Mouse (Mus musculus) embryonic facial prominence, embryonic 15.5 days (tissue): ENCODE measurements around the gene Krtap19-9b. TPM values are rescaled to one million over a fixed set of nuclear protein-coding genes. Genes with fewer than 3 reads are reported as not detected.

Experiments used
- ATAC-seq: fragments of 200-750 bp; cut with Nextera tagmentation; 2 replicates; pipeline ENCODE4 v1.8.0; 2017; ENCODE audit warnings: low read depth, moderate TSS enrichment; ENCODE audit not compliant: insufficient number of reproducible peaks, low FRiP score, low TSS enrichment
- H3K27ac ChIP-seq: fragments of 300-500 bp; sonication (generic); replicated peaks from 2 replicates; pipeline ENCODE4 v1.5.1; 2015; ENCODE audit warnings: mild to moderate bottlenecking, inconsistent platforms
- H3K27me3 ChIP-seq: fragments of 300-500 bp; sonication (generic); 2 replicates; pipeline ENCODE4 v1.6.1; 2015; ENCODE audit warnings: inconsistent platforms
- H3K36me3 ChIP-seq: fragments of 300-500 bp; sonication (generic); 2 replicates; pipeline ENCODE4 v1.6.1; 2015; ENCODE audit warnings: mild to moderate bottlenecking, inconsistent platforms
- H3K4me1 ChIP-seq: fragments of 300-500 bp; sonication (generic); 2 replicates; pipeline ENCODE4 v1.6.1; 2015; ENCODE audit warnings: inconsistent platforms
- H3K4me2 ChIP-seq: fragments of 300-500 bp; sonication (generic); replicated peaks from 2 replicates; pipeline ENCODE4 v1.6.1; 2015; ENCODE audit warnings: mild to moderate bottlenecking, inconsistent platforms
- H3K4me3 ChIP-seq: fragments of 300-500 bp; sonication (generic); replicated peaks from 2 replicates; pipeline ENCODE4 v1.5.1; 2015; ENCODE audit warnings: mild to moderate bottlenecking, inconsistent platforms
- H3K9ac ChIP-seq: fragments of 300-500 bp; sonication (generic); 2 replicates; pipeline ENCODE4 v1.6.1; 2015; ENCODE audit warnings: inconsistent platforms
- H3K9me3 ChIP-seq: fragments of 300-500 bp; sonication (generic); replicated peaks from 2 replicates; pipeline ENCODE4 v1.6.1; 2016; ENCODE audit warnings: inconsistent platforms
- WGBS: fragments of 180-500 bp; shearing (Covaris S2); methylation state at CpG from one replicate; pipeline ENCODE4 v1.1.7; 2015; 5-methylcytosine and 5-hydroxymethylcytosine counted together
- polyA plus RNA-seq: library from polyadenylated mRNA; unstranded; fragments of >200 nt; fragmentation: Nextera tagmentation; extraction: Ambion mirVana; gene quantifications from 2 replicates; pipeline ENCODE4 v1.2.1, GENCODE M21; 2015

Krtap19-9b gene
- polyA plus RNA-seq = 0.70 TPM in 1 of 2 replicates, not detected in the other

GRCm38 (mm10) chr16:88932165-88932564 lies at the start of gene Krtap19-9b:
Krtap19-9b (minus strand) TSS chr16:88932265.
- Histone ChIP-seq H3K9ac (no peak within 1 kb of the TSS), H3K27me3 (no peaks in the 10 kb centered on the region)
- 62% methylated on average over 3 of the region's 3 CpGs for WGBS

GRCm38 (mm10) chr16:88962773-88963172 lies 30.7 kb upstream of the Krtap19-9b start, which contains the start of gene Krtap16-3:
Krtap16-3 (minus strand) TSS chr16:88962873.
- ATAC-seq = no peak
- Histone ChIP-seq H3K9ac (no peak within 1 kb of the TSS), H3K4me3 (no peak within 1 kb of the TSS), H3K27me3 (no peaks in the 10 kb centered on the region), H3K9me3 (no peaks in the 10 kb centered on the region), H3K36me3 (no peaks in the 10 kb centered on the region), H3K27ac (no peak within 1 kb of the TSS), H3K4me1 (no peaks in the 10 kb centered on the region), H3K4me2 (no peak within 1 kb of the TSS)
- WGBS = 89% methylated on average over 7 of the region's 7 CpGs

More at GRCm38 (mm10) chr16:88932165-88932564, at the start of gene Krtap19-9b:
- ATAC-seq = no peak
- Histone ChIP-seq H3K27ac (no peak within 1 kb of the TSS), H3K4me3 (no peak within 1 kb of the TSS), H3K4me1 (no peaks in the 10 kb centered on the region), H3K9me3 (no peaks in the 10 kb centered on the region), H3K4me2 (no peak within 1 kb of the TSS), H3K36me3 (no peaks in the 10 kb centered on the region)

DNA sequence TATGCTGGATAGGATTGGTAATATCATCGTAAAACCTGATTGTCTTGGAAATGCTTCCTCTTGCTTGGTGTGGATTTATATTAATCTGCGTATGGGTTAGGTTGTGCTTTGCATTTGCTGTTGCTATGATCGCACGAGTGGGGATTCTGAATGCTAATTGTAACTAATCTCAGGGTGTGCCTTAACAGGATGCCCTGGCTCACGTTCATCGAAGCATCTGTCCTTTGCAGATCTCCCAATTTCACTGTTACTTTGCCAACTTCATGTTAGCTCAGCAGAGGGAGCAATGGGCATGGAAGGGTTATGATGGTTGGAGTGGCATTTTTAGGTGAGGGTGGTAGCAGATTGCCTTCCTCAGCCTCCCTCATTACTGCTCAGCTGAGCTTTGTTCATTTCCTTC lies 9.0 kb upstream of the Krtap19-9b start:
- H3K4me3 ChIP-seq = no peak overlapping the region
- no peaks in the 10 kb centered on the region for H3K9me3 ChIP-seq
- no peaks in the 10 kb centered on the region for H3K36me3 ChIP-seq
- no peaks in the 10 kb centered on the region for H3K27me3 ChIP-seq
- 73% methylated on average over 6 of the region's 6 CpGs for WGBS
- H3K27ac ChIP-seq = no peak overlapping the region
- H3K4me2 ChIP-seq = no peak overlapping the region
- H3K9ac ChIP-seq = no peak overlapping the region
- no peak for ATAC-seq
- H3K4me1 ChIP-seq = no peaks in the 10 kb centered on the region

DNA sequence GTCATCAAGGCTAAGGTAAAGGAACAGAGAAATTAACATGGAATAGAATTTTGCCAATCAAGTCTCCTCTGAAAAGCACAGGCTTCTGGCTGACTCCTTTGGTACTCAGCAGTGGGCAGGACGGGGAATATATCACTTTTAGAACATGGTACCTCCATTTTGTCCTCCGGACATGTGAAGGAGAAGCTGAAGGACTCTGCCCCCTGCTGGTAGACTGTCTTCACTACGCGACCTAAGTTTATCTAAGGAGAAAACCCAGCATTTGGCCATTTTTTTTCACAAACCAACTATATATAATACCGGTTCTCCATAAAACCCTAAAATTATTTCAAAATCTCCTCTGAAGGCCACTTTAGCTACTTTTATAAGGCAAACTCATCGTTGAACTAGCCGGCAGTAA lies 6.2 kb upstream of the Krtap19-9b start:
- no peak overlapping the region for H3K4me3 ChIP-seq
- H3K4me2 ChIP-seq = no peak overlapping the region
- no peaks in the 10 kb centered on the region for H3K9me3 ChIP-seq
- H3K9ac ChIP-seq = no peak overlapping the region
- no peaks in the 10 kb centered on the region for H3K27me3 ChIP-seq
- WGBS = 78% methylated on average over 7 of the region's 7 CpGs
- no peak for ATAC-seq
- H3K27ac ChIP-seq = no peak overlapping the region
- no peaks in the 10 kb centered on the region for H3K36me3 ChIP-seq
- no peaks in the 10 kb centered on the region for H3K4me1 ChIP-seq

DNA sequence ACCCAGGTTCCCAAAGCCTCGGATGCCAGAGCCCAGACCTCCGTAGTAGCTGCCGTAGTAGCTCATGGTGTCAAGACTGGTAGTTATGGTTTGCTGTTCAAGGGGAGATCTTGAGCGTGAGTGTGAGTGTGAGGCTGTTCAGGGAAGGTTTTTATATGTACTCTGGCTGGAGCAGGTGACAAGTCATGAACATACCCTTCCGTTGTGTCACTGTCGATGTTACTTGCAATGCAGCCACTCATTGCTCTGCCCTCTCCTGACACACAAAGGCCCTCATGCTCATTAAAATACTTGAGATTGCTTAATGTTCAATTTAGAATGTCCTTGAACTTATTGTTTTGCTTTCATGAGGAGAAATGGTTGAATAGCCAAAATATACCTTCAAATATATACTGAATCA lies 35.7 kb downstream of the Krtap19-9b start, which contains the start of gene Krtap19-5:
Gene Krtap19-5, minus strand, starts transcription at position 101 of the 400 bp plus-strand sequence.
- no peak for ATAC-seq
- no peaks in the 10 kb centered on the region for H3K27me3 ChIP-seq
- no peak within 1 kb of the TSS for H3K4me3 ChIP-seq
- no peak within 1 kb of the TSS for H3K4me2 ChIP-seq
- H3K9ac ChIP-seq = no peak within 1 kb of the TSS
- 89% methylated on average over 6 of the region's 6 CpGs for WGBS
- H3K27ac ChIP-seq = no peak within 1 kb of the TSS
- no peaks in the 10 kb centered on the region for H3K36me3 ChIP-seq
- no peaks in the 10 kb centered on the region for H3K4me1 ChIP-seq
- no peaks in the 10 kb centered on the region for H3K9me3 ChIP-seq

- H3K27ac ChIP-seq = no peak overlapping the region
- no peaks in the 10 kb centered on the region for H3K4me1 ChIP-seq
- no peak for ATAC-seq
- H3K9me3 ChIP-seq = no peaks in the 10 kb centered on the region
- H3K36me3 ChIP-seq = no peaks in the 10 kb centered on the region
- no peak overlapping the region for H3K4me2 ChIP-seq
- no peak overlapping the region for H3K9ac ChIP-seq
- no peaks in the 10 kb centered on the region for H3K27me3 ChIP-seq
- H3K4me3 ChIP-seq = no peak overlapping the region
- WGBS = 77% methylated on average over 6 of the region's 6 CpGs
Observed at GRCm38 (mm10) chr16:88886870-88887269, 45.2 kb downstream of the Krtap19-9b start.

DNA sequence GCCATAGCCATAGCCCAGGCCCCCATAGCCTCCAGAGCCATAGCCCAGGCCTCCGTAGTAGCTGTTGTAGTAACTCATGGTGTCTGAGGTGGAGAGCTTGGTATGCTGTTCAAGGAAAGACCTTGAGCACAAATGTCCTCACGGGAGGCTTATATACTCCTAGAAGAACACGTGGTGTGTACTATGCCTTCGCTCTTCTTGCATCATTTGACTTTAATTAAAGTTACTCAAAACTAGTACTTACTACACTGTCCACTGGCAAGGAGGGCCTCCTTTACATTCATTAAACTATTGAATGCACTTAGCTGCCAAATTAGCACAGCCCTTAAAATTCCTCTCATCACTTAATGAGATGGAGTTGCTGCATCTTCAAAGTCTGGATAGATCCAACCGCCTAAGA lies 47.1 kb downstream of the Krtap19-9b start, which contains the start of gene Krtap19-4:
Gene Krtap19-4, minus strand, starts transcription at position 101 of the 400 bp plus-strand sequence.
- ATAC-seq = no peak
- H3K4me1 ChIP-seq = no peaks in the 10 kb centered on the region

More for the DNA sequence above, 47.1 kb downstream of the Krtap19-9b start, which contains the start of gene Krtap19-4:
- Histone ChIP-seq H3K4me2 (no peak within 1 kb of the TSS), H3K9ac (no peak within 1 kb of the TSS), H3K27me3 (no peaks in the 10 kb centered on the region), H3K27ac (no peak within 1 kb of the TSS), H3K36me3 (no peaks in the 10 kb centered on the region), H3K4me3 (no peak within 1 kb of the TSS), H3K9me3 (no peaks in the 10 kb centered on the region)
- 85% methylated on average over 5 of the region's 5 CpGs for WGBS

Other genes starting within 250 kb of the Krtap19-9b start
- gene 2310061N02Rik, start 224.3 kb downstream of the Krtap19-9b start, polyA plus RNA-seq = not detected in 2 replicates
- gene Krtap13-1, start 203.4 kb downstream of the Krtap19-9b start, polyA plus RNA-seq = 1.1 and 1.6 TPM in 2 replicates
- gene Krtap13, start 180.6 kb downstream of the Krtap19-9b start, polyA plus RNA-seq = 38.5 and 75.7 TPM in 2 replicates
- gene 2310034C09Rik, start 173.4 kb downstream of the Krtap19-9b start, polyA plus RNA-seq = 66.3 and 107 TPM in 2 replicates
- 0.24 and 0.71 TPM in 2 replicates for gene 2310057N15Rik, start 158.1 kb downstream of the Krtap19-9b start, polyA plus RNA-seq
- gene Gm5965, start 154.4 kb downstream of the Krtap19-9b start, polyA plus RNA-seq = 4.4 and 6.1 TPM in 2 replicates
- gene Gm20741, start 120.0 kb downstream of the Krtap19-9b start, polyA plus RNA-seq = 37.2 and 90.3 TPM in 2 replicates
- 0.26 TPM in 1 of 2 replicates, not detected in the other for gene Krtap15, start 112.0 kb downstream of the Krtap19-9b start, polyA plus RNA-seq
- gene Krtap14, start 106.1 kb downstream of the Krtap19-9b start, polyA plus RNA-seq = 0.41 TPM in 1 of 2 replicates, not detected in the other
- gene Krtap19-1, start 62.9 kb downstream of the Krtap19-9b start, polyA plus RNA-seq = not detected in 2 replicates
- gene Krtap19-2, start 58.0 kb downstream of the Krtap19-9b start, polyA plus RNA-seq = not detected in 2 replicates
- not detected in 2 replicates for gene Krtap19-3, start 54.2 kb downstream of the Krtap19-9b start, polyA plus RNA-seq
- gene Krtap19-4, start 47.2 kb downstream of the Krtap19-9b start, polyA plus RNA-seq = not detected in 2 replicates
- not detected in 2 replicates for gene Krtap19-5, start 35.8 kb downstream of the Krtap19-9b start, polyA plus RNA-seq
- gene Krtap16-3, start 30.6 kb upstream of the Krtap19-9b start, polyA plus RNA-seq = 0.29 and 0.30 TPM in 2 replicates
- gene Krtap22-2, start 78.5 kb upstream of the Krtap19-9b start, polyA plus RNA-seq = 12.1 and 30.8 TPM in 2 replicates
- 12.6 and 33.0 TPM in 2 replicates for gene Gm10229, start 83.0 kb upstream of the Krtap19-9b start, polyA plus RNA-seq
- 1.7 and 5.2 TPM in 2 replicates for gene Krtap6-1, start 99.4 kb upstream of the Krtap19-9b start, polyA plus RNA-seq
- gene Gm10228, start 109.2 kb upstream of the Krtap19-9b start, polyA plus RNA-seq = 3.1 and 7.4 TPM in 2 replicates
- 2.6 and 6.2 TPM in 2 replicates for gene Krtap6-5, start 115.6 kb upstream of the Krtap19-9b start, polyA plus RNA-seq
- gene 1110025L11Rik, start 131.7 kb upstream of the Krtap19-9b start, polyA plus RNA-seq = 0.51 and 3.3 TPM in 2 replicates
- gene Krtap6-3, start 151.8 kb upstream of the Krtap19-9b start, polyA plus RNA-seq = 1.3 and 3.1 TPM in 2 replicates
- gene Gm6358, start 208.6 kb upstream of the Krtap19-9b start, polyA plus RNA-seq = 1.5 TPM in 1 of 2 replicates, not detected in the other
- 1.8 TPM in 1 of 2 replicates, not detected in the other for gene Gm10061, start 218.8 kb upstream of the Krtap19-9b start, polyA plus RNA-seq
- not detected in 2 replicates for gene Gm9789, start 225.7 kb upstream of the Krtap19-9b start, polyA plus RNA-seq
- gene Gm7735, start 237.2 kb upstream of the Krtap19-9b start, polyA plus RNA-seq = not detected in 2 replicates
- gene 1110057P08Rik, start 242.5 kb upstream of the Krtap19-9b start, polyA plus RNA-seq = not detected in 2 replicates